Mouse (Mus musculus): ENCODE measurements around the gene Synpo2.

Synpo2 gene

DNA sequence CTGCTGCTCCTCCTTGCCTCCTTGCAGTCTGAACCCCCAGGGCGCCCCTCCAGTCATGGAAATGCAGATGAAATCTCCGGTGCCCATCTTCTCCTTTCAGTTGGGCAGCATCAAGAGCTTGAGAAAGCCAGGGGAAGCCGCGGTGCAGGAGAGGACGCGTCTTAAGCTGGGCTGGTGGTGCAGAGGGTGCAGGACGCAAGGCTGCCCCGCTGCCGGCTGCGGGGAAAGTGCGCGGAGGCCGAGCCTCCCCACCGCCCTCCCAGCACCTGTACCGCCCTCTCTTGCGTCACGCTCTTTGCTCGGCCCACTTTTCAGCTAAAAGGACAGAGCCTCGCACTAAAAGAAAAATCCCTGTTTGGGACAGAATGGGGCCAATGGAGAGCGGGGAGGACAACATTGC, at the start of gene Synpo2:
TSS of gene Synpo2 (minus strand) at position 229 of the 400 bp plus-strand sequence.
- DNase-seq (ENCODE audit: low read depth) = peak; percentile 9

DNA sequence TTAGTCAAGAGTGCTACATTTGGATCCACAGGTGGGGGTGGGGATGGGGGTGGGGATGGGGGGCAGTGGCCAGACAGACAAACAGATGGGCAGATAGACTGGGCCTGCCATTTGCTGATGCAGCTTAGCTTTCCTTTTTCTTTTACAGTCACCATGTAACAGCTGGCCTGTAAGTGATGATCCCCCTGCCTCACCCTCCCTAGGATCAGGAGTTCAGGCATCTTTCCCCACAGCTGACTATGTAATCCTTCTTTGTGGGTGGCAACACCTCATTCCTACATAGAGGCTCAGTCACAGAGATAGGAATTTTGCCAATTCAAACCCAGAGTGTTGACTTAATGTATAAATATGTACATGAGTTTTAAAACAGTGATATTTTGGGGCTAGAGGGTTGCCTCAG, 49.7 kb upstream of the Synpo2 start:
- DNase-seq (ENCODE audit: low read depth) = no peak

DNA sequence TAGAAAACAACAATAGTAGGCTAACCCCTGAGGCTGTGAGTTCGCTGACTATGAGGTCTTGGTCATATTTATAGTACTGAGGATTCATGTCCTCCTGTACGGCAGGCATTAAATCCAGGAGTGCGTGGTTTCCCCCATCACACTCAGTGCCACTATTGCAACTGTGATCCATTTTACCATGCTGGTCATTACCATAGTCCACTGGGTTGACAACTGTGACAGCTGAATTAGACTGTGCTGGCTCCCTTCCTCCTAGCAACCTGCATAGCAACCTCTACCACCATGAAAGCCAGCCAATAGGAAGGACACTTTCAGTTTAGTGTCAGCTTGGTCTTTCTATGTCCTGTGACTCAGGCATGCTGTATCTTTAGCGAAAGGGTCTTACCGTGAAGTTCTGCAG, 48.3 kb upstream of the Synpo2 start:
- no peak for DNase-seq (ENCODE audit: low read depth)

DNA sequence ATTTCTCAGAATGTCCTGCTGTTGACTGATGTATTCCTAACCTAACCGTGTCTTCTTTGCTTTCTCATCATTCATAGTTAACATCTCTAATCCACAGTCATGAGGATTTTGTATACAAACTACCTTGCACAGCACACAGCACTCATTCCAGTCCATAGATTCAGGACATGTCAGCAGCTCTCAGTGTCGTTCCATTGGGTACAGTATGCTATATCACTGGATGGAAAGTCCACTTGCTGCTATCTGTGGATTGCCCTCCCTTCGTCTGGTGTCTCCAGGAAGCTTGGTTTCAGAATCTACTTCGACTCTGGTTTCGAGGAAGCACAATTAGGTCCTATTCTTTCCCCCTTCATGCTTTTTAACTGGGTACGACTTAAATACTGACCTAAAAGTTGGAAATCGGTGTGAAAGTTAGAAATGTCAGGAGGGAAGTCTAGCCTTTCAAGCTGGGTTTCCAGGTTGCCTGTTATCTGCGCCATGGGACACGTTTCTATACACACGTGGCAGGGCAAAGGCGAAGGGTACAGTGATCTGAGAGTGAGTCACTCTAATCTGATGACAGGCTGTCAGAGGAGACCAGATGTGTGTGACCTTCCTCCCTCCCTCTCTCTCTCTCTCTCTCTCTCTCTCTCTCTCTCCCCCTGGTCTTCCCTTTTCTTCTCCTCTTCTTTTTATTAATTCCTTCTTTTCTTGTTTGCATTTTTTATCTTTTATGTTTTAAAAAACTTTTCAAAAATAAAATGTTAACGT, 47.1 kb upstream of the Synpo2 start:
- no peak for DNase-seq (ENCODE audit: low read depth)

DNA sequence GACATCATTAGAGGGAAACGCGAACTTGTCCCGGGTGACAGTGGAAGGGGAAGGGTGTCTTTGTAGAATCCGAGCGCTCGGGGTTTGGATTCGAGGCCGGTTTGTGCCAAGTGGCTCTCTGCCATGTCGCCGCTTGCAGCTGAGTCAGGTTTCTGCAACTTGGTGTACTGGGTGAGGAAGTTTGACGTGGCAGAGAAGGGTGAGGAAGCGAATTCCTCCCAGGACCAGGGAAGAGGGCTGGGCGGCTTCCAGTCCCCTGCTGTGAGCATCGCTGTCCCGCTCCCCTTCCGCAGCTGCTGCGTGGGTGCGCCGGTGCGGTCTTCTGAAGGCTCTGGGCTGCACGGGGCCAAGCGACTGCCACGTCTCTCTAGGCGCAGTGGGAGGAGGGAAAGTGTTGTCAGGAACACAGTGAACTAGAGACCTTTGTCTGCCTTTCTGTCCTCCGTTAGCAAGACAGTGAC, 31.8 kb upstream of the Synpo2 start:
- DNase-seq (ENCODE audit: low read depth) = peak; percentile 64

DNA sequence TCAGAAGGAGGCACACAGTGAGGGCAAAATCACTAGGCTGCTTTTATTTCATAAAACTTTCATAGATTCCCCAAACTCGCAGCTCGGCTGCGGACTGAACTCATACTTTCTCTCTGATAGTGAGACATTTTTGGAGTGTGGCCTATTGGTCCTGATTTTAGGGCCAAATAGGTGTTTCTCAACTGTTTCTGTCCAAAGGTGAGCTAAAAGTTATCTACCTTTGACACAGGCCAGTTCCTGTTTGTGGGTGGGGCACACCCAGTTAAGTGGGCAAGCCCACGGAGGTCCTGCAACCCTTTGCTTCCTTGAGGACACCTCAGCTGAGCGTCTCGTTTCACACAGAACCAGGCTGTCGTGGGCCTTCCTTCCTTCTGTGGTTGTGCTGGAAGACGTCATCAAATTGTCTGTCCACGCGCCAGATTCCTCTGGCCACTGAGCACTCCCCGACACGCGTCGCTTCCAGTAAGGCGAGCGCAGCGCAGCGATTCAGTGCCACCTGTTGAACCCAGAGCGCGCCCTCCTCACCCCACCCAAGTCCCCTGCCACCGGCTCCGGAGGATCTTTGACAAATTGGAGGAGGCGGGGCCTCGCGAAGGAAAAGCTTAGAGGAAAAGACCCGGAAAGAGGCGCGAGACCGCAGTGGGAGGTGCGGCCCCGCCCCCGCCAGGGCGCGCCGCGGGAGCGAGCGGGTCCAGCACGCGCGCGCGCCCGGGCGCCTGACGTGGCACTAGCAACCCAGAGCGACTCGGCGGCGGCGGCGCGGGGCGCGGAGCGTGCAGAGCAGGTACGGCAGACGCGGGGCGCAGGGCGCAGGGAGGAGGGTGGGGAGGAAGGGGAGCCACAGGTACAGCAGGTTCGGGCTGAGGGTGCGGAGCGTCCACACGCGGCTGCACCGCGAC, 31.1 kb upstream of the Synpo2 start, which contains the start of gene Sec24d:
TSS of gene Sec24d (plus strand) at position 703 of the 899 bp plus-strand sequence.
- DNase-seq (ENCODE audit: low read depth) = peak; percentile 92

DNA sequence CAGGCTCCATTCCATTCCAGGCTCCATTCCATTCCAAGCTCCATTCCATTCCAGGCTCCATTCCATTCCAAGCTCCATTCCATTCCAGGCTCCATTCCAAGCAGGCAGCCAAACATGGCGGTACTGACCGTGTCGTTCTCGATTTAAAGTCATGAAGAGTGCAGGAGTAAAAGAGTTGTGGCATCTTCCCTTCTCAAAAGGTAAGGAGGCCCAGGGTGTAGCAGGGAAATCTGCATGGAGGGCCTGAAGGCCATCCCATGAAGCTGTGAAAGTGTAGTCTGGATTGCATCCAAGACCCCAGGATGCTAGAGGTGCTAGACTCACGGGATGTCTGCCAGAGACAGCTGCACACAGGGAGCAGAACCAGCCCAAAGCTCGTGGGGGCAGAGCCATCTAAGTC, 28.8 kb upstream of the Synpo2 start:
- DNase-seq (ENCODE audit: low read depth) = no peak

DNA sequence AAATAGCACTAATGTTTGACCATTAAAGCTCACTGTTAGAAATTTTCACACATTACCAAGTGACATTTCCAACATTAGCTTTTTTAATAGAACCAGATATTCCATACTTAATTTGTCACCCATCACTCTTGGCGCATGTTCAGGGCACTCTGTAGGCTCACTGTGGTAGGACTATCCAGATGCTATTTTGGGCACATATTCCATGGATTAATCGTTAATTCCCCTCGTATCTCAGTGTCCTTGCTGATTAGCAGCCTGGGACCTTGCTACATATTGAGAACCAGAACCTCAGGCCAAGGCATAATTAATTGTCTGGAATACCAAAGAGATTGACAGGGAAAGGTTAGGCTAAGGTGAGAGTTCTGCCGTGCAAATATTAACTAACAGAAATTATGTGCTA, 22.8 kb upstream of the Synpo2 start:
- DNase-seq (ENCODE audit: low read depth) = no peak

DNA sequence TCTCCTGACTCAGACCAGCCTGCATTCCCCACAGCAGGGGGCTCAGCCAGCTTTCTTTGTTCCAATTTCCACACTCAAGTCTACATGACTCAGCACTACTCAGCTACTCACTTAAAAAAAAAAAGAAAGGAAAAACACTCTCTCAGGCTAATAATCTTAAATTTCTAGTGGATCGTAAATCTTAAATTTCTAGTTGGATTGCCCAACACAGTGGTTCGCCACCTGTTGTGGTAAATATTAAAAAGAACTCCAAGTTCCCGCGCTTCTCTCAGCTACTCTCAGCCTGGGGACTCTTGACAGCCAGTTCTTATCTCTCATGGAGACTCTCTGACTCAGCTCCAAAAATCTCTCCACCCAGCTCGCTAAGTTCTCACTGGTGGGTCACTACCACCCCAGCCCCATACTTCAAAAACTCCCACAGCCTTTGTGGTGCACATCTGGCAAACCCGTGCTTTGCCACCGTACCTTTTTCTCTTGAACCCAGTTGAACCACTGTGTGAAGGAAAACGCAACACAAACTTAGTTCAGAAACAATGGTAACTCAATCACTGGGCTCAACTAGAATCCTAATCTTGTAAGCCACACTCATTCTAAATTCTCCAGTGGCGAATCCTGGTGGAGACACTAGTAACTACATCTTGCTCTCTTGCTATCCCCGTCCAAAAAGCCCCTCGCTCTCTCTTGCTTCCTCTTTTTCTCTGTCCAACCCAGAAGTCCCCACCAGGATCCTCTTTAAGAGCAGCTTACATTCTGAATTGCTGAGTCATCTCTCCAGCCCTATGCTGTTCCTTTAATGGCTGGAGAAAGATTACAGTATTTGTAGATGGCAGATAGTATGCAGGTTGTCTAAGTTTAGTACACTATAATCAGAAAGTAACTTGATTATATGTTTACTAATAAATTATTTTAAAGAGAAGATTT, 20.5 kb upstream of the Synpo2 start:
- DNase-seq (ENCODE audit: low read depth) = peak; percentile 7

DNA sequence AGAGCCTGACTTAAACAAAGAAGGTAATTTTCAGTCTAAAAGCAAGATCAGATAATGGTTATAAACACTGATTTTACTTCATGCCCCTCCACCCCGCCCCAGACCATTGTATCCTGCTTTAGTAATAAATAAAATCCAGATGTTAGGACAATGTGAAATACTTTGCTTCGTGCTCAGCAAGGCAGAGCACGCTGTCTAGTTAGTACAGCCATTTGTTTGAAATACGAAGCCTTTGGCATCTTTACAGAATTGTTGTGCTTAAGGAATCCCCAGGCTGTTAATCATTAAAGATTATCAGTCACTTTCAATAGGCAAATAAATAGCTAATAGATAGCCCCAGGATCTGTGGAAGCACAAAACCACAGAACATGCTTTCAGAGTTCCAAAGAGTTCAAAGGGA, 9.7 kb upstream of the Synpo2 start:
- no peak for DNase-seq (ENCODE audit: low read depth)

DNA sequence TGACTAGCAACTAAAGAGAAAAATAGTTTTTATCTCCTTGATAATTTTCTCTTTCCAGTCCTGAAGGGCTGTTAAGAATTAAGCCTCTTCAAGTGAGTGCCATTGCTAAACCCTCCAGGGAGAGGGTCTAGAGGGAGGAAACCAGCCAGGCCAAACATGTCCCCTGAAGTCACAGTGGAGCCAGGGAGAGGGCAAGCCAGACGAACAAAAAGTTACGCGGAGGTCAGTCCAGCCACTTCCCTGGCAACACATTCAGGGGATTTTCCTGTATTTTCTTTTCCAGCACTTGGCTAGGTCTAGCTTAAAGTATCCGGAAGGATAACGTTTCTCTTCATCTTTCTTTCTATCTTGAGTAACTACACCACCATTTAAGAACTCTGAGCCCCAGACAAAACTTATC, 8.4 kb upstream of the Synpo2 start:
- no peak for DNase-seq (ENCODE audit: low read depth)

DNA sequence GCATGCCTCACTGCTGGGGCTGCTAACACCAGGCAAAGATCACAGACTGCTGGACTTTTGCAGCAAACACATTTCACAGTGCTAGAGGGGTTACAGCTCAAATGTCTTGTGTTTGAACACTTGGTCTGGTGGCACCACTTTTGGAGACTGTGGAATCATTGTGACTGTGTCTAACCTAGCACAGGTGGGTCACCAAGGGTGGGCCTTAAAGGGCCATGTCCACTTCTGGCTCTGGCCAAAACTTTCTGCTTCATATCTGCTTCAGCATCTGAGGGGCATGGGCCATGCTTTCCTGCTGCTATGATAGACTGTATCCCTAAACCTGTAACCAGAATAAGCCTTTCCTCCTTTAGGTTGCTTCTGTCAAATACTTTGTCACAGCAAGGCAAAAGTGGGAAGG, 1.5 kb upstream of the Synpo2 start:
- DNase-seq (ENCODE audit: low read depth) = no peak

DNA sequence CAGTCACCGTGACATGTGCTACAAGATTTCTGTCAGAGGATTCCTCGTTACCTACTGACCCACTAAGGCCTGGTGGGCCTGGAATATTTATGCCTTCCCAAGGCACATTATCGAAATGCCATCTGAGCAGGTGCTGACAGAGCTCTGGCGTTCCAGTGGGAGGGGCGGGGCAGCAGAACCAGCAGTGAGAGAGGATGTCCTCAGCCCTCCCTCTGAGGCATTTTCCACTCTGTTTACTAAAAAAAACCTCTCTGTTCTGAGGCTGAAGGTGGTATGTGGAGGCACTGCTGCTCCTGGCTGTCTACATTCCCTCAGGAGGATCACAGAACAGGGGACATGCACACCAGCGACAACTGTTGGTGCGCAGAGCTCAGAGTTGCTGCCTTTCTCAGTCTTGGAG, 1.1 kb upstream of the Synpo2 start:
- DNase-seq (ENCODE audit: low read depth) = no peak

DNA sequence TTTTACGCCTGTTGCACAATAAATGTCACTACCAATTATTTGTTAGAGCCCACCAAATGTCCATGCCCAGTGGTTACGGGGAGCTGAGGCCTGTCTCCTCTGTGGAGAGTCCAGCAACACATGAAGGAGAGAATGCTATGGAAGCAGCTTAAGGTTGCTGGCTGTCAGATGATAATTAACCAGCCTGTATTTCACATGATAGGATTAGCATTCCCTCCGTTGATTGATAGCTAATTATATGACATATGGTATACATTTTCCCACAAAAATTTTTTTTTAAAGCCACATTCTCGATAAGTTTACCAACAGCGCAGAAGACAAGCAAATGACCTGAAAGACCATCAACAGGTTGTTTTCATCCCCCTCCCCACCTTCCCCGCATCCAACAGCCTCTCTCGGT, 454 bp downstream of the Synpo2 start:
- DNase-seq (ENCODE audit: low read depth) = no peak

DNA sequence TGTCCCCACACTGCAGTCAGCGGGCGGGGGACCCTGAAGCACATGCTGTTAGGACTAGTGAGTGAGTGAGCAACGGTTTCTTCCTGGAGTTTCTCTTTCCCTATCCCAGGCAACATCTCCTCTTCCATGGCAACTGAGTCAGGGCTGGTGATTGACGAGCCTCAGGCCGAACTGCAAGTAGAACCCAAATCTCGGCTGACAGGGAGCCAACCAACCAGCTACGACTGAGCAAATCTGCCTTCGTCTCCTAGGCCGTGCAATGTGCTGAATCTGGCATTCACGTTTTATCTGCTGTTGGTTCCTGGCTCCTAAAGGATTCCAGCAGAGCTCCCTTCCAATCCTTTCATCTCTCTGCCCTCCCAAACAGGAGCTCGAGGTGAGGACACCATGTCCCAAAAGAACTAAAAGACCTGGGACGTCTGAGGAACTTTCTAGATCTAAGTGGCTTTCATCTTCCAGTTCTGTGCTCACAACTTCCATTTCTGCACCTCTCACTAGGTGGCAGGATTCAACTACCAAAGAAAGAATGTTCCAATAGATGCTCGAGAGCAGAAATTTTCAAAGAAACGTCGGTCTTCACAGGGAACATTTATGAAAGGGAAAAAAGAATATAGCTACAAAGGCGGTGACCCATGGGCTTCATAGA, 1.6 kb downstream of the Synpo2 start:
- peak; percentile 29 for DNase-seq (ENCODE audit: low read depth)

DNA sequence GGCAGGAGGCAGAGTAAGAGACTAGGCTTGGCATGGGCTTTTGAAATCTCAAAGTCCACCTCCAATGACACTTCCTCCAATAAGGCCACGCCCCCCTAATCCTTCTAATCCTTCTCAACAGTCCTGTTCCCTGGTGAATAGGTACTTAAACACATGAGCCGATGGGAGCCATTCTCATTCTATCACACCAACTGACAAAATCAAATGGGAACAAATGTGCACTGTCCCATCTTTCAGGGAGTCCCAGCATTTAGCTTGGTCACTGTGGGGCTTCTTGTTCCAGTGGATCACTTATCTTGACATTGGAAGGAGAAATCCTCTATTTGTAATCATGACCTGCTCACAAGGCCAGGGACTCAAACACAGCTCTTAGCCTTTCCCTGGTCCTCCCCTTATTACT, 4.3 kb downstream of the Synpo2 start:
- no peak for DNase-seq (ENCODE audit: low read depth)

DNA sequence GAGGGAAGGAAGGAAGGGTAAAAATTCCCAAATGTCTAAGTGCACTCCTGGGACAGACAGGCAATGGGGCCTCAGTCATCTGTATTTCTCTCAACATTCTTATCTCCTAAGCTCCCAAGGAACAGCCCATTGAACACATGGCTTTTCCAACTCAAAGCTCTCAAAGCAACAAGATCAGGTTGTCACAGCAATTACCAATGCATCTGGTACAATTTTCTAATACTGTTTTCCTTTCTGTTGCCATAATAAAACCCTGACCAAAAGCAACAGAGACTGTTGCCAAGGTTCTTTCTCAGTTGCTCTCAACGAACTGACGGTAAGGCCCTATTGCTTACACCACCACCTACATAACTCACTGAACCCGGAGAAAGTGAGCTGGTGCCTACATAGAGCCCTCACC, 8.7 kb downstream of the Synpo2 start:
- no peak for DNase-seq (ENCODE audit: low read depth)

DNA sequence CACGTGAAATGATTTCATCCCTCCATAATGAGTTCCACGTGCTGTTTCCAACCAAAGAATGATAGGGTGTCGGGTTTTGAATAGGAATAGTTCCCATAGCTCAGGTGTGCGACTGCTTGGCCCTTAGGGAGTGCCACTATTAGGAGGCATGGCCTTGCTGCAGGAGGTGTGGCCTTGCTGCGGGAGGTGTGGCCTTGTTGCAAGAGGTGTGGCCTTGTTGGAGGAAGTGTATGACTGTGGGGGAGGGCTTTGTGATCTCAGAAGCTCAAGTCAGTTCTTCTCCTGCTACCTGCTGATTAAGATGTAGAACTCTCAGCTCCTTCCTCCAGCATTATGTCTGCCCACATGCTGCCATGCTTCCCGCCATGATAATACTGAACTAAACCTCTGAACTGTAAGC, 17.3 kb downstream of the Synpo2 start:
- DNase-seq (ENCODE audit: low read depth) = peak; percentile 3

DNA sequence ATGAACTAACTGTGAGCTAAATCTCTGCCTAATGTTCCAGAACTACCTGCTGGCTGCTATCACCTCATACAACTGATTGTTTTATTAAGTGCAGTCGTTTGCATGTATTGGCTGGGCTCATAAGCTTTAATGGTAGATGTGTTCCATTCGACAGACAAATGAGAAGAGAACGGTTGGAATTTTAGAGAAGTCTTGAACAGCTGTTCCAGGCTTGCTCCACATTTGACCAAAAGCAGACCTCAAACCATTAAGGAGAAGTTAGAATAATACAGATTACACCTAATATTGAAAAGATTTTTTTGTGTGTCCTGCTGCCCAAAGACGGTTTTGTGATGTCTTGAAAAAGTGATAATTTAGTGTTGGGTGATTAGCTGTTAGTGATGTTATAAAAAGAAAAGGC, 27.1 kb downstream of the Synpo2 start:
- no peak for DNase-seq (ENCODE audit: low read depth)

DNA sequence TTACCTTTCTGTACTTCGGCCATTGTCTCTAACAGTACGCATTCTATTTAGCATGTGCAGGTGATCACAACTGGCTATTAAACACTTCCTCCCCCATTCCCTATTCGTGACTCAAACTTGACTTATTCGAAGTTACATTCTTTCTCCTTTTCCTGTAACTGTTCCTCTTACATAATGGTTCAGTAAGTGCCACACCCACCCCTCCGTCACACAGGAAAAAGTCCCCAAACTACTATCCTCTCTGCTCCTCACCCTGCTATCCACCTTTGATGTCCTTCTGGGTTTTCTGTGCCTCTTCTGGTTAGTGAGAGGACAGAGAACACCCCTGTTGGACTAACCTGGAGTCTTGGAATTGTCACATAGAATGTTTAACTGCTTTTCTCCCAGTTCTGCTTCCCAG, 28.6 kb downstream of the Synpo2 start:
- DNase-seq (ENCODE audit: low read depth) = no peak

DNA sequence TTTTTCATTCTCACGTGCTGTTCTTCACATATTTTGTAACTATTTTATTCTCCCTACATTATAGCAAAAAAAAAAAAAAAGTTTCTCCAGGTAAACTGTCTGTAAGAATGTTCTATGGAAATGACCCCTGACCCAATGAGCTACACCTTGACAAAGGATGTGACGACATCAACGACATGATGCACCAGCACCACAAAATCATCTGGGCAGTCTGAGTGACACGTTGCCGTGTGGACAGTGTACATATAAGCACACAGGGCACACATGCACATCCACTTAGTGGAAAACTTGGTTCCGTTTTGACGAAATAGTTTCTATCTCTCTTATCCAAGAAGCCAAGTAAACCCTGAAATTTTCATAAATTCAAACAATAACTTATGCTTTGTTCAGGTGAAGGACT, 30.5 kb downstream of the Synpo2 start:
- no peak for DNase-seq (ENCODE audit: low read depth)

DNA sequence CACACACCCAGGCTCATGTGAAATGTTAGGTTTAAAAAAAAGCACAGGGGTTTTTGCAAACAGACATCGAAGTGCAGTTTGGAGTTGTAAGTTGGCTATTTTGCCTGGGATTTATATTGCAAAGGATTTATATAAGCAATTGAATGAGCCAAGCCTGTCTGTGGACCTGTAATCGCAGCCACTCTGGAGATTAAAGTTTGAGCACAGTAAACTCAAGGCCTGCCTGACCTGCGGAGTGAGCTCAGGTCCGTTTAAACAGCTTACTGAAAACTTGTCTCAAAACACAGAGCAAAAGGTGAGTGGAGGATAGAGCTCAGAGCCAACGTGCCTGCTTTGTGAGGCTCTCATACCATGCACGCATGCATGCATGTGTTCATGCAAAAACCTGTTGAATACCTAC, 30.9 kb downstream of the Synpo2 start:
- no peak for DNase-seq (ENCODE audit: low read depth)
